Mouse (Mus musculus) A20 (cell line): ENCODE data around the gene Tmem160.

Source experiments
- DNase-seq: peaks from one replicate; pipeline ENCODE4 v3.0.0-alpha.2; 2011; ENCODE audit warnings: low read depth, low spot score

Tmem160 gene

GRCm38 (mm10) chr7:16441241-16441640, 11.3 kb upstream of the Tmem160 start:
- DNase-seq, result peak; percentile 53

- no peak for DNase-seq
Observed at GRCm38 (mm10) chr7:16451656-16452055, 923 bp upstream of the Tmem160 start.

DNA sequence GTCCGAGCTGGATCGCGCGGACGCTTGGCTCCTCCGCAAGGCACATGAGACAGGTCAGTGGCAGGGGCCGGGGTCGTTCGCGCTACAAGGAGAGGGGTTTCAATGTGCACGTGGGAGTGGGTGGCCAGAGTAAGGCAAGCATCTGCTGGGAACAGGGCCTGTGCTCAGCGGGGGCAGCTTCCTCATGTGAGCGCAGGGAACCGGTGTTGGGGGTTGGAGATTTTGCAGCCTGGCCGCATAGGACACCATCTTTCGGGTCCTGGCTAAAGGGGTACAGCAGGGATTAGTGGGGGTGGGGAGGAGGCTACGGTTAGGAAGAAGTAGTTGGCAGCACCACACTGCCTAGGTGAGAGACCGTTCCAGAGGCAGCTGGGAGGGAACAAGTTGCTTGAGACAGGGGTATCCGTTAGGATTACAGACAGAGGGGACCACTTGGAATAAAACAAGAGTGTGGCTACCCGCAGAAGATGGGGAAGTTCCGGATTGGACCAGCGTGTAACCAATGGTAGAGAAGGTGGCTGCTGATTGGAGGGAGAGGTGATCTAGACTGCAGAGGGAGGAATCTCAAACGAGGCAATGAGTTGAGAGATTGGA, 636 bp downstream of the Tmem160 start:
- peak; percentile 83 for DNase-seq

- DNase-seq, result no peak
Observed at GRCm38 (mm10) chr7:16455016-16455415, 2.4 kb downstream of the Tmem160 start.

DNA sequence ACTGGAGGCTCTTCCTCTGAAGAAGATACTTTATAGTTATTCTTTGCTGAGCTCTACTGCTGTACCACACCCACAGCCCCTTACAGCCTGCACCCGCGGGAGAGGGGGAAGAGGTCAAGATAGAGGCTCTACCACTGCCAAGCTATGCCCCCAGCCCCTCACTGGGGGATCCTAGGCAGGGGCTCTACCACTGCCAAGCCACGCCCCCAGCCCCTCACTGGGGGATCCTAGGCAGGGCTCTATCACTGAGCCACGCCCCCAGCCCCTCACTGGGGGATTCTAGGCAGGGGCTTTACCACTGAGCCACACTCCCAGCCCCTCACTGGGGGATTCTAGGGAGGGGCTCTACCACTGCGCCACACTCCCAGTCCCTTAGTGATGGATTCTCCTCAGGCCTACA, 3.7 kb downstream of the Tmem160 start:
- no peak for DNase-seq

GRCm38 (mm10) chr7:16460566-16460965, 8.0 kb downstream of the Tmem160 start:
- DNase-seq, result no peak

- DNase-seq, result no peak
Observed at GRCm38 (mm10) chr7:16461151-16461550, 8.6 kb downstream of the Tmem160 start.

DNA sequence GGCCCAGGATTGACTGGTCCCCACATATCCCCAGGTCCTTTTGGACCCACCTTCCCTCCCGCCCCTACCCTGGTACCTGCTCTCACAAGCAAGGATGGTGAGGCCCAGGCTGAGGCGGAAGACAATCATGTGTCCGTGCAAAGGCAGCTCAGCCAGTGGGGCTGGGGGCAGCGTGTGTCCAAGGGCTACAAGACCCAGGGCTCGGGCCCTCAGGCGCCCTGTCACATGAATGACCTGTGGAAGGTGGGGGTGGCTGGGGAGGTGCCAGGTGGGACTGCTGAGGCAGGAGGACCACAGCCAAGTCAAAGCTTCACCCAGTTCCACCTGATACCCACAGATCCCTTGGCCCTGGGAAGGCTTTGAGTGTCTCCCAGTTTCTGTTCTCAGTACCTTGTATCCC, 9.1 kb downstream of the Tmem160 start:
- no peak for DNase-seq

GRCm38 (mm10) chr7:16463214-16463613, 10.6 kb downstream of the Tmem160 start:
- DNase-seq, result peak; percentile 83

DNA sequence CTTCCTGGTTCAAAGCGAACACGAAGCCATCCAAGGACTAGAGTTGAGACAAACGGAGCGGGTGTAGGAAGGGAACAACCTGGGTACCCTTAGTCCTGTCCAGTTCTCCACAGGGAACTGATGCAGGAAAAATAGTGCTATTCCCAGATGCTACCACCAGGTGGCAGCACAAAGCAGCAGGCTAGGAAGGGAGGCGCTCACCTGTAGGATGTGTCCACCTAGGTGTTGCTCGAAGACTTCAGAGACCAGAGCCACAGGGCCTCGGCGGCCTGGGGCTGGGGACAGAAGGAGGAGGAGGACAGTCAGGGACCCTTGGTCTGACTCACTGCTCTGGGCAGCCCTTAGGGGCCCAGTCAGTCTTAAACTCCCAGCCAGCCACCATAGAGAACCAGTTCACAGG, 12.6 kb downstream of the Tmem160 start:
- DNase-seq, result peak; percentile 71

- DNase-seq, result no peak
Observed at GRCm38 (mm10) chr7:16465568-16465967, 13.0 kb downstream of the Tmem160 start.

- DNase-seq, result peak; percentile 78
Observed at GRCm38 (mm10) chr7:16466565-16466964, 14.0 kb downstream of the Tmem160 start.

- no peak for DNase-seq
Observed at GRCm38 (mm10) chr7:16468115-16468514, 15.5 kb downstream of the Tmem160 start.

DNA sequence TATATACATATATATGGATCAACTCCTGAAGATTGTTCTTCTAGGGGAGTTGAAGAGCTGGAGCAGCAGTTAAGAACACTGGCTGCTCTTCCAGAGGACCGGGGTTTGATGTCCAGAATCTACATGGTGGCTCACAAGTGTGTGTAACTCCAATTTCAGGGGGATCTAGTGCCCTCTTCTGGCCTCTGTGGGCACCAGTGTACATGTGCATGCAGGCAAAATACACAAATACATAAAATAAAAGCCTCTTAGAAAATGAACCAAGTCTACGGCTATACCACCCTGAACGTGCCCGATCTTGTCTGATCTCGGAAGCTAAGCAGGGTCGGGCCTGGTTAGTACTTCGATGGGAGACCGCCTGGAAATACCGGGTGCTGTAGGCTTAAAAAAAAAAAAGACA, 19.0 kb downstream of the Tmem160 start:
- DNase-seq, result peak; percentile 63

GRCm38 (mm10) chr7:16472116-16472709, 19.6 kb downstream of the Tmem160 start:
- no peak for DNase-seq

DNA sequence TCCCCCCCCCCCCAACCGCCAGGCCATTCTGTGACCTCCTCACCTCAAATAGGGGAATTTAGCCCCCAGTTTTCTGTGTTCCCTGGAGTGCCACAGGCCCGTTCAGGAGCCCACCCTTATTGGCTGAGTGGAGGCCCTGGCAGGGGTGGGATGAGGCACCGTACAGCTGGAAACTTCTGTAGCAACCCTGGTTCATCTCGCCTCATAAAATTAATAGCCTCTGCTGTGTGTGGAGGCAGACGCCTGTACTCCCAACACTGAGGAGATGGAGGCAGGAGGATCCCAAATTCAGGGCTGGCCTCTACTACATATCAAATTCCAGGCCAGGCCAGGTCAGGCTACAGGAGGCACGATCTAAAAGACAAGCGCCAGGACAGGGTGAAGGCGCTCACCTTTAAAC, 21.3 kb downstream of the Tmem160 start:
- no peak for DNase-seq

- no peak for DNase-seq
Observed at GRCm38 (mm10) chr7:16474445-16474844, 21.9 kb downstream of the Tmem160 start.

GRCm38 (mm10) chr7:16475321-16475720, 22.7 kb downstream of the Tmem160 start:
- no peak for DNase-seq

DNA sequence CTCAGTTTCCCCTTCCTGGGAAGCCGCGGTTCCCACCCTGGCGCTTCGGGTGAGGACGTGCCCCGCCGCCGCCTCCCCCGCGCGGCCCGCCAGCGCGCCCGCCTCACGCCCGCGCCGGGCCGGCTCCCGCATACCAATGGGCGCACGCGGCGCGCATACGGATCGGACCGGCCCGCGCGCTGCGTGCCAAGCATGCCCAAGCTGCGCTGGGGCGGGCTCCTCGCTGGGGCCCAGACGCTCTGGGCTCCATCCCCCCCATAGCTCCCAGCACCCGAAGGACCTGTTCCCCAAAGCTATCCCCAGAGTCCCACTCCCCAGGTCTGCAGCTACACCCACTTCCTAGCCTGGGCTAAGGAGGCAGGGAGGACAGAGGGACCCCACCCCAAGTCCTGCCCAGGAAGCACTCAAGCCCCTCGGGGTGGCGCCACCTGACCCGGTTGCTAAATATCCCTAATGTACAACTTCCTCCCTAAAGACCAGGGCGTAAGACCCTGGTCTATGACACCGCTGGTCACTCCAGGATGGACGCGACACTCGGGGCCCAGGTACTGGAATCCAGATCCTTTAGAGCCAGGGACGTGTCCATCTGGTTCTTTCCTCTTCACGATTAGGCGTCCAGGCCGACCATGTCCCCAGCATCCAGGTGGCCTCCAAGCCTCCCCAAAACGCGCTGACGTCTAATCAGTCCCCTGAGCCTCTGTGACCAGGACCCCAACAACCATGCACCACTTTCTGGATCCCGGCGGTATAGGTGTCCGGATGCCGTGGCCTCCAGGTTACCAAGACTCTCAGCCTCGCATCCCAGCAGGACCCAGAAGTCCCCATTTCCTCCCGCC, 23.4 kb downstream of the Tmem160 start:
- no peak for DNase-seq

DNA sequence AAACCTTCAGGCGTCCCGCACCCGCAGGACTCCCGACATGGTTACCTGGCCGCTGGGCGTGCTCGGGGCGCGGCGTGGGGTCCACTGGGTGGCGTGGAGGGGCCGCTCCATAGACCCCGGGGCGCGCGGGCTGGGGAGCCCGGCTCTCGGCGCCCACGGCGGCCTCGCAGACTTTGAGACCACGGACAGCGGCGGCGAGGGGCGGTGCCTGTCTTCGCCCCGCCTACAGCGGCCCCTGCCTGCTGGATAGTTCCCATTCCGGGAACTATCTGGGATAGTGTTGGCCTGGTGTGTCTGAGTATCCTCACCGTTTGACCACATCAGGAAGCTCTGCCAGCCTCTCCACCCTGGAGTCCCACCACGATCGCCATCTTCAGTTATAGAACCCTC, 24.0 kb downstream of the Tmem160 start:
- no peak for DNase-seq

DNA sequence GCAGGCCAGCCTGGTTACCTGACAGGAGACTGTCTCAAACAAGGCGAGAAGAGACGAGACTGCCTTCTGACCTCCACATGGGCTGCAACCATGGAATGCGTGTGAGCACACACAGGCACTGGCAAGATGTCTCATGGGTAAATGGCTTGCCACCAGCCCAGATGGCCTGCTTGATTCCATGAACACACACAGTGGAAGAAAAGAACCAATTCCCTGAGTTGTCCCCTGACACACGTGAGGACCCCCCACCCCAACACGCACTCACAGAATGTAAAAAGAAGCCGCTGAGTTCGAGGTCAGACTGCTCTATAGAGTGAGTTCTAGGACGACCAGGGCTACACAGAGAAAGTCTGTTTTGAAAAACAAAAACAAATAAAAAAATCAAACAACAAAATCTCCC, 25.0 kb downstream of the Tmem160 start, which contains the start of gene Npas1:
Gene Npas1, minus strand, starts transcription at position 101 of the 400 bp plus-strand sequence.
- DNase-seq, result no peak

- peak; percentile 68 for DNase-seq
Observed at GRCm38 (mm10) chr7:16488816-16489215, 36.2 kb downstream of the Tmem160 start.

- no peak for DNase-seq
Observed at GRCm38 (mm10) chr7:16489948-16490347, 37.4 kb downstream of the Tmem160 start.
